Mouse (Mus musculus) kidney, adult 9 months (tissue): ENCODE results near the gene Cadps2.

ENCODE experiments used
- DNase-seq: peaks from one replicate; pipeline ENCODE4 v3.0.0; 2022

The Cadps2 gene

GRCm38 (mm10) chr6:23337411-23338063 lies 501.7 kb downstream of the Cadps2 start:
- no peak for DNase-seq

- DNase-seq, result no peak
Observed at GRCm38 (mm10) chr6:23314945-23315344, 524.3 kb downstream of the Cadps2 start.

DNA sequence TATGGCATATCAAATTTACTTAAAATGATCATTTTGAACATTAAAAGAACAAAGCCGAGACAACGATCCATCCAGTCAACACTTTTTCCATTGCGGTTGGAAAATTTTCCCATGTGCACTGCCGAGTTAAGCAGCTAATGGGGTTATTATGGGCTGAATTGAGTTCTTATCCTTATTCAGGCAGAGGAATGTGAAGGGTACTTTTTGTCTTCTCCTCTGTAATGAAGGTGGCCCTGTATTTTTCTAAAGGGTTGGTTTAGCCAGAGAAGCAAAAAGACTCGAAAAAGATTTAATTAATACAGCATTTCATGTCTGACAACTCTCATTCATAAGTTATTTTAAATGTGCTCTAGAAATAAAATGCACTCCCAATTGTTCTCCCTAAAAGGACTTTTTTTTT lies 524.9 kb downstream of the Cadps2 start:
- DNase-seq, result no peak

GRCm38 (mm10) chr6:23306046-23306445 lies 533.2 kb downstream of the Cadps2 start:
- no peak for DNase-seq

DNA sequence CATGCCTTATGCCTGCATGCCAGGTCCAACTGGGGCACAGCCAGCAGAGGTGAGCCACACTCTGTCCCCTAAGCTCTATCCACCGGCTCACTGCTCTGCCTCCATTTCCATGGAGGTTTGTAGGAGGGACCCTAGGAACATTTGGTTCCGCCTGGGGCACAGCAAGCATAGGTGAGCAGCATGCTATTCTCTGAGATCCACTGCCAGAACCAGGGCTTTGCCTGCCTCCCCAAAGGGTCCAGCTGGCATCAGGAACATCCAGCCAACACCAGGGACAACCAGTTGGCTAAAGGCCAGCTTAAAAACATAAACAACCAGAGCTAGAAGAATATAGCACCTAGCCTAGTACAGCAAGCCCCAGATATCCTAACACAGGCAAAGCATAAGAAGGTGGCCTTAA lies 540.6 kb downstream of the Cadps2 start:
- no peak for DNase-seq

DNA sequence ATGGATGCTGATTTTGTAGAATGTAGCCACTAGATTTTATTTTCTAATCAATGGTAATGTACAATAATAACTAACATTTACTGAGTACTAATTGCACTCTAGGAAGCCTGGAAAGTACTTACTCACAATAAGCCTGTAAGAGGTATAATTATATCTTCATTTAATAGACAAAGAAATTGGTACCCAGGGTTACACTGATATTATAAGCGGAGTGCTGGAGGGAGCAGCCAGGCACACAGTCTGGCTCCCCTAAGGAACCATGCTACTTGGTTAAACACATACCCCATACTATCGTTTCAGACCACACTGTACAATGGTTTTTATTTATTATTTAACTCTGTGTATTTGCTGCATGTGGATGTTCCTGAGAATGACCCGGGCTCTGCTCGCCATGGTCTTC lies 544.5 kb downstream of the Cadps2 start:
- DNase-seq, result no peak

- DNase-seq, result no peak
Observed at GRCm38 (mm10) chr6:23288752-23289151, 550.5 kb downstream of the Cadps2 start.

GRCm38 (mm10) chr6:23281514-23281820 lies 557.8 kb downstream of the Cadps2 start:
- no peak for DNase-seq

- DNase-seq, result no peak
Observed at GRCm38 (mm10) chr6:23280811-23281513, 558.3 kb downstream of the Cadps2 start.

DNA sequence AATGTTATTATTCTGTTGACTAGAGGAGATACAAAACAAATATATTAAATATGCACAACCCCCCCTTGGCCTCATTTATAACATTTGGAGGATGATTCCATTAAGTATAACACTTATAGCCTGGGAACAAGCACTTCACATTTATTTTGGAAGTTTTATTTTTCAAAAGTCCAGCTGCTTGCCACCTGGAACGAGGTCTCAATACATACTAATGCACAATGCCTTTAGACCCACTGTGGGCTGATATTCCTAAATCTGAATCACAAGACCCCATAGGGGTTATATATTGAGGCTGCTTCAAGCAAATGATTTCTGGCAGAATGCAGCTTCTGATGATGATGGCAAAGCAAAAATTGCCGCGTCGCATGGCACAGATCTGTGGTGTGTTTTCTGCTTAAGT lies 565.7 kb downstream of the Cadps2 start:
- no peak for DNase-seq

GRCm38 (mm10) chr6:23272979-23273378 lies 566.2 kb downstream of the Cadps2 start:
- no peak for DNase-seq

DNA sequence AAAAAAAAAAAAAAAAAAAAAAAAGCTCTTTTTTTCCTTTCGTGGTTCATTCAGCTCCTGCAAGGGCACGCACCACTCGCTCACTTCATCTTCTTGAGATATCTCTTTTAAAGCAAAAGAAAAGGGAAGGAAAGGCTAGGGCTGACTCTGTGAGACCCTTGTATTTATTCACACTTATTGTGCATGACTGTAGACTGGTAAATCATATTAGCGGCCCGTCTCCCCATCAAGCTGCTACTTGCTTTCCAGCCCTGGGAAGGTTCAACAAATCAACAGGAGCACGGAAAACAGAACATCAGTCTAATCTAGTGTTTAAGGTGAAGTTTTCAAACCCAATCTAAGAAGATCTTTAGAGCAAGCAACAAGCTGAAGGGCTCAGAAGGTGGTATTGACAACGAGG lies 566.7 kb downstream of the Cadps2 start:
- no peak for DNase-seq

DNA sequence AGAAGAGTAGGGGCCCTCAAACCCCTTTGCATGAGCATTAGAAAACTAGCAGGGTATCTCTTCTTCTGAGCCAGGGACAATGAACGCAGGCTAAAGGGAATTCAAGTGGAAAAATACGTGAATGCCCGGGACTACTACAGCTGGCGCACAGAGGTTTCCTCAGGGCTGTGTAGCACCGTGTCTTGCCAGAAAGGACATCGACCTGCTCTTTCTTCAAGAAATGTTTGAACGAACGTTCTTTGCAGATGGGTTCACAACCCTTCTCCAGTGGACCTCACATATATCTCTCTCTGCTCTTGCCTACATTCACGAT lies 578.5 kb downstream of the Cadps2 start:
- DNase-seq, result no peak

DNA sequence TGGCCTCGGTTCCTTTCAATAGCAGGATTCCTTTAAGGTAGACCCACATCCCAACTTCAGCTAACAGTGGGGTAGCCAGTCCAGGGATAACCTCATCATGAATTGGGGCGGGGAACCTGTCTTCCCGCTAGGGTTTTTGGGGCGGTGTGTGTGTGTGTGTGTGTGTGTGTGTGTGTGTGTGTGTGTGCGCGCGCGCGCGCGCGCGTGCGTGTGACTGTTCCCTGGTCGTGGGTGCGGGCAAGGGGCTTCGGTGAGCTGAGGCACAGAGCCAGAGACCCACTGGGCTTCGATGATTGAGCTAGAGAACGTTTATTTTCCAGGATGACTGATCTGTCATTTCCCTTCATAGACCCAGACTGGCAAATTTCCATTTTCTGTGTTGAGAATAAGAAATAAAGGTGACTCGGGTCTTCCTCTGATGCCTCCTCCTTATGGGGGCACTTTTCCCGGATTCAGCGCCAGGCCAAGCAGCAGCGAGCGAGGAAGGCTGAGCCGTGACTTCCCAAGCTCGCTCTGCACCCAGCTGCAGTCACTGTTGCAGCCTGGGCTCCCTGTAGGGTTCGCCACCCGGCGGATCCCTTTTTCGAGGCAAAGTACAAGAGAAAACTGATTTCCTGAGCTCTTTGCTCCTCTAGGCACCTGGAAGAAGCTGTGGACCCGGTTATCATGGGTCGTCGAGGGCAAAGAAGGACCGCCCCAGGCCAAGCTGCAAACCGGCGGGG lies 579.0 kb downstream of the Cadps2 start:
- DNase-seq, result no peak

DNA sequence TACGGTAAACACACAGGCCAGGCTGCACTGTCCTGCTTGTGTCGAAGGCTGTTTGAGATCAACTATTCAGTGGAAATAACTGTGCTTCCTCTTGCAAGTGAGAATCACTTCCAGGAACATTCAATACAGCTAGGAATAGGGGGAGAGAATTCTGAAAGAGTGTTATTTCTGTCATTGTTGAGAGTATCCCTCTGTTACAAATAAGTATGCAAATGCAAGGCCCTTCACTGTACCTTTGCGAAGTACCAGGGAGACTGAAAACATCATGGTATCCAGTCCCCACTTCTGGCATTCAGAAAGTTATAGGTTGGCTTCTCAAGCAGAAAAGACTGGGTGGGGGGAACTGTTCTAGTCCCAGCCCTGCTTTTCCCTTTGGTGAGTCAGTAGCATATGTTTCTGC lies 581.2 kb downstream of the Cadps2 start:
- DNase-seq, result no peak

- no peak for DNase-seq
Observed at GRCm38 (mm10) chr6:23255161-23255560, 584.1 kb downstream of the Cadps2 start.

DNA sequence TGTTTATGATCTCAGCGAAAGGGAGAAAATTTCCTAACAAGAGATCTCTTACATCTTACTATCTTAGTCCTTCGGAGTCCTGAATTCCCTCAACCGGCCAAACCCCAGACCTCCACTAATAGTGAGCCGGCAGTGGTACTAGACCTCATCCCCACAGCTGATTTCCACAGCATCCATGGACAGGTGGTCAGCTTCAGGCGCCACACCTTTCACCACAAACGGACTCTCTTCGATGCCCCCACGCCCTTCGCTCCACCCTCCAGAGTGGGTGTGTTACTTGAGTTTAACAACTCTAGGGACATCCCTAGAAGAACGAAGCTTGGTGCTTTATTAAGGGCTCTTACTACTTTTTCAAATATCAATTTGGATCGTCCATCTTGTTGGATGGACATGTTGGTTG lies 584.6 kb downstream of the Cadps2 start:
- DNase-seq, result no peak

DNA sequence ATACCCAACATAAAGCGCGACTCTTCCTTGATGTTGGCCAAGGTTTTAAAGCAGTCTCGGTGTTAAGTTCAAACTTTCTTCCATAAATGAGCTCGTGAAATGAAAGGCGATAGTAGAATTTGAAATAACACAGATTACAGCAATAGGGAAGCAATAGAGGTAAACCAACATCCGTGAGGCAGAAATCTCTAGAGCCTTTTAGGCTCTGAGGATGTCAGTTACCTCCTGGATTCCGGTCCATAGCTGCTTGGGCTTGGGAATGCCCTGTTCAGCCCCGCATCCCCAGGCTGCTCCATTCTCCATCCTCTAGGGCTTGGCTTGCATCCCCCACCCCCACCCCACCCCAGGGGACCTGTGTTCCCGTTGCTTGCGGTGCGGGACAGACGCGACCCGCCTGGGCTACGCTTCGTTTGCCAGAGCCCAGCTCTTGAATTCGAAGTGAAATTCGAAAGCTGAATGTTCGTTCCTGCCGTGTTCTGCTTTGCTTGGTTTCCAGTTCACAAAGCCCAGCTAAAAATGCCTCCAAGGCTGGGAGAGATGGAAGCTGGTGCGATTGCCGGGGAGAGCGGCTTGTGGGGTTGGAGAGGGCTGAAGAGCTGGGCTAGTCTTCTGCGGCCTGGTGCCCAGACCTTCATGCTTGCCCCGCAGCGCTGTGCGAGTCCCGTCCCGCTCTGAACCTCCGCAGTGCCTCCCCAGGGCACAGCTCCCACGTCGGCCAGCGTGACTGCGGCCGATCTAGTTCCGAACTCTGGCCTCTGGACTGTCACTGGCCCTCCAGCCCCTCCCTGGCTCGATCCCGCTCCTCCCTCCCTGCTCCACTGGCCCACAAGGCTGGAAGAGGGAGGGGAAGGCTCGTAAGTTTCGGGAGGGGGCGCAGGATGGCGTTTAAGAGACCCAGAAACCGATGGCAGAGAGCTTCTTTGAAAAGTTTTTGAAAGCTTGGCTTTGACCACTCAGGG lies 585.6 kb downstream of the Cadps2 start:
- no peak for DNase-seq

- no peak for DNase-seq
Observed at GRCm38 (mm10) chr6:23252196-23253135, 586.8 kb downstream of the Cadps2 start.

DNA sequence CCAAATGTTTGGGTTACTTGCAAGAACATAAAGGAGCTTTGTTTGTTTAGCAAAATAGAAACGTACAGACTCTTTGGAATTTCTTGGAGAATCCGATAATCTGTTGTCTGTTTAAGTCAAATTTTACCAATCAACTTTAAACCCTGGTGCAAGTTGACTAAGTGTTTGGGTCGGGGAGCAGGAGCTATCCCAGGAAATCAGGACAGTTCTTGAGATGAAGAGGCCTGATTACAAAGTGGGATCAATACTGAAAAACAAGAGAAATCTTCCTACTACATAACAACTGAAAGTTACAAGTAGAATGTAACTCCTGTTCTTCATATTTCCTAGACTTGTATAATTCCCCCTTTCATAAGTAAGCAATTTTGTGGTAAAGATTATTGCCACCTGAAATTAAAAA lies 587.8 kb downstream of the Cadps2 start:
- DNase-seq, result no peak

DNA sequence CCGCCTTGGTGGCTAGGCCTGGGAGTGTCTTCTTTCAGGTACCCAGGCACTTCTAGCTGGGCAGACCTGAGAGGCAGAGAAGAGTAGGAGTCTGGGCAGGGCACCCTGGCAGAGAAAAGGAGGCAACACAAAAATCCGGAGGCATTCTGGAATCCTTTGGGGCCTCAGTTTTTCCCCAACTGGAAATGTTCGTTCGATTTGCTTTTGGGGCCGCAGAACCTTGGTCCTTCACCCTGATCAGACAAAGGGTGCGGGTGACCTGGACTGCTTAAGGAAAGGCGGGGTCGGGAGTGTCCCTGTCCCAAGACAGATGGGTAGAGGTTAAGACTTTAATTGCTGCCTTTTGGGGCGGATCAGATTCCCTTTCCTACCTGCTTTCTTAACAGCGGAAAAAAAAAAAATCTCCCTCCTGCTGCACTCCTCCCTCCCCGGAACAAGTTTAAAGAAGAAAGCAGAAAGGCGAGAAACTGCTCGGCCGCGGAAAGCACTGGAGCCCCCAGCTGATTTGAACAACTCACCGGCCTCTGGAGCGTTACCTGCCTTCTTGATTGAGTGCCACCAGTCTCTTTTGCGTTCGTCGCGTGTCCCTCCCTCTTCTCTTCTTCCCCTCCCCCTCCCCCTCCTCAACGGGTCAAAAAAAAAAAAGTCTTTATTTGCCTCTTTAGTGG lies 588.8 kb downstream of the Cadps2 start:
- DNase-seq, result no peak
